Mouse (Mus musculus): ENCODE data around the gene Hspa1a. TPM values are rescaled to one million over a fixed set of nuclear protein-coding genes. Genes with fewer than 3 reads are reported as not detected.
A peak's percentile ranks its signal among the peaks of the same experiment; 100 is the strongest.
"Not testable (repeated sequence)": the region's sequence is repeated elsewhere in the genome, so short reads cannot be mapped to it uniquely, and the experiment has no call there.

The Hspa1a gene
- polyA plus RNA-seq, 1 experiment: not detected

DNA sequence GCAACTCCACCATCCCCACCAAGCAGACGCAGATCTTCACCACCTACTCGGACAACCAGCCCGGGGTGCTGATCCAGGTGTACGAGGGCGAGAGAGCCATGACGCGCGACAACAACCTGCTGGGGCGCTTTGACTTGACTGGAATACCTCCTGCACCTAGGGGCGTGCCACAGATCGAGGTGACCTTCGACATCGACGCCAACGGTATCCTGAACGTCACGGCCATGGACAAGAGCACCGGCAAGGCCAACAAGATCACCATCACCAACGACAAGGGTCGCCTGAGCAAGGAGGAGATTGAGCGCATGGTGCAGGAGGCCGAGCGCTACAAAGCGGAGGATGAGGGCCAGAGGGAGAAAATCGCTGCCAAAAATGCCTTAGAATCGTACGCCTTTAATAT, 6.3 kb upstream of the Hspa1a start:
- H3K4me3 ChIP-seq (ENCODE audit: insufficient read depth, low read depth, low read length): no peak overlapping the region
- TF ChIP-seq CTCF (IDR thresholded peaks at IDR 0.05; ENCODE audit: insufficient read depth, low read depth, low read length) (no peak), POLR2A (IDR thresholded peaks at IDR 0.05; ENCODE audit: insufficient read depth, low read depth, low read length) (no peak)
- no peak overlapping the region for H3K27ac ChIP-seq (ENCODE audit: insufficient read depth, low read depth, low read length)
- 87% methylated on average over 27 of the region's 27 CpGs for WGBS
- H3K4me1 ChIP-seq (ENCODE audit: control insufficient read depth, insufficient read depth, low read length): no peaks in the 10 kb centered on the region

DNA sequence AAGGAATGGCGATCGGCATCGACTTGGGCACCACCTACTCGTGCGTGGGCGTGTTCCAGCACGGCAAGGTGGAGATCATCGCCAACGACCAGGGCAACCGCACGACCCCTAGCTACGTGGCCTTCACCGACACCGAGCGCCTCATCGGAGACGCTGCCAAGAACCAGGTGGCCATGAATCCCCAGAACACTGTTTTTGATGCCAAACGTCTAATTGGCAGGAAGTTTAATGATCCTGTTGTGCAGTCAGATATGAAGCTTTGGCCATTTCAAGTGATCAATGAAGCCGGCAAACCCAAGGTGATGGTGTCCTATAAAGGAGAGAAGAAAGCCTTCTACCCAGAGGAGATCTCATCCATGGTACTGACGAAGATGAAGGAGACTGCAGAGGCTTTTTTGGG, 5.0 kb upstream of the Hspa1a start:
- TF ChIP-seq CTCF (IDR thresholded peaks at IDR 0.05; ENCODE audit: insufficient read depth, low read depth, low read length): no peak
- no peak for TF ChIP-seq POLR2A (IDR thresholded peaks at IDR 0.05; ENCODE audit: insufficient read depth, low read depth, low read length)
- WGBS: 94% methylated on average over 20 of the region's 20 CpGs
- Histone ChIP-seq H3K27ac (ENCODE audit: insufficient read depth, low read depth, low read length) (no peak overlapping the region), H3K4me1 (ENCODE audit: control insufficient read depth, insufficient read depth, low read length) (no peaks in the 10 kb centered on the region), H3K4me3 (ENCODE audit: insufficient read depth, low read depth, low read length) (no peak overlapping the region)

DNA sequence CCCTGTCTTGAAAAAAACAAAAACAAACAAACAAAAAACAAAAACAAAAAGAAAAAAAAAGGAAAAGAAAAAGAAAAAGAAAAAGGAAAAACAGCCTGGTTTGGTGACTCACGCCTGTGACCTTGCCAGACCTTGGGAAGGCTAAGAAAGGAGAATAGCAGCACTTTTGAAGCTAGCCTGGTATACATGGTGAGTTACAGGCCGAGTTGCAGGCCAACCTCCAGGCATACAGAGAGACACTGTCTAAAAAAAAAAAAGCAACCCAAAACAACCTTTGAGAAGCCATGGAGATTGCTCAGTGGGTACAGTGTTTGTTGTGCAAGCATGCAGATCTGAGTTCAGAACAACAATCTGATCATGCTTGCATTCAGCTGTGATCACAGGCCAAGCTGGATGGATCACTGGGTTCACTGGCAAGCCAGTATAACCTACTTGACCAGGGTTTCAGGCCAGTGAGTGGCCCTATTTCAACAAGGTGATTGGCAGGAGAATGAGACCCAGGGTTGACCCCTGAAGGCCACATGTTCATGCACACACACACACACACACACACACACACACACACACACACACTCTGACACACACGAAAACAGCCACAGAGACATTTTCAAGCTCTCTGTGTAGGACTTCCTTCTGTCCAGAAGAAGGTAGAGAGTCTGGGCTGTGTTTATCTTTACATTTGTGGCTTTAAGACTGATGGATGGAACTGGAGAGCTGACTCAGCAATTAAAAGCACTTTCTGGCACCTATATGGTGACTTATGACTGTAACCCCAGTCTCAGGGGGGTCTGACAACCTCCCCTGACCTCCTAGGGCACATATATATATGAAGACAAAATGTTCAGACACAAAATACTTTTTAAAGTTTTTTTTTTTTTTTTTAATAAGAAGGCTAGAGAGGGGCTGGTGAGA, 3.9 kb upstream of the Hspa1a start:
- no peak for TF ChIP-seq POLR2A (IDR thresholded peaks at IDR 0.05; ENCODE audit: insufficient read depth, low read depth, low read length)
- TF ChIP-seq CTCF (IDR thresholded peaks at IDR 0.05; ENCODE audit: insufficient read depth, low read depth, low read length): no peak
- WGBS: 87% methylated on average over 3 of the region's 3 CpGs
- Histone ChIP-seq H3K4me1 (ENCODE audit: control insufficient read depth, insufficient read depth, low read length) (no peaks in the 10 kb centered on the region), H3K4me3 (ENCODE audit: insufficient read depth, low read depth, low read length) (no peak overlapping the region), H3K27ac (ENCODE audit: insufficient read depth, low read depth, low read length) (no peak overlapping the region)

- H3K4me1 ChIP-seq (ENCODE audit: control insufficient read depth, insufficient read depth, low read length); H3K27ac ChIP-seq (ENCODE audit: insufficient read depth, low read depth, low read length): not testable (repeated sequence)
- peak overlapping the region; percentile 62 for H3K4me3 ChIP-seq (ENCODE audit: insufficient read depth, low read depth, low read length)
- WGBS: under 1% methylated on average over 32 of the region's 43 CpGs
These were observed 275 bp downstream of the Hspa1a start for GRCm38 (mm10) chr17:34971694-34972068.

DNA sequence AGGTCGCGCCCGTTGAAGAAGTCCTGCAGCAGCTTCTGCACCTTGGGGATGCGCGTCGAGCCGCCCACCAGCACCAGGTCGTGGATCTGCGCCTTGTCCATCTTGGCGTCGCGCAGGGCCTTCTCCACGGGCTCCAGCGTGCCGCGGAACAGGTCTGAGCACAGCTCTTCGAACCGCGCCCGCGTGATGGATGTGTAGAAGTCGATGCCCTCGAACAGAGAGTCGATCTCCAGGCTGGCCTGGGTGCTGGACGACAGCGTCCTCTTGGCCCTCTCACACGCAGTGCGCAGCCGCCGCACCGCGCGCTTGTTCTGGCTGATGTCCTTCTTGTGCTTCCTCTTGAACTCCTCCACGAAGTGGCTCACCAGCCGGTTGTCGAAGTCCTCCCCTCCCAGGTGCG, 1.1 kb downstream of the Hspa1a start:
- WGBS: 31% methylated on average over 22 of the region's 37 CpGs
- H3K27ac ChIP-seq (ENCODE audit: insufficient read depth, low read depth, low read length); H3K4me3 ChIP-seq (ENCODE audit: insufficient read depth, low read depth, low read length); H3K4me1 ChIP-seq (ENCODE audit: control insufficient read depth, insufficient read depth, low read length): not testable (repeated sequence)

DNA sequence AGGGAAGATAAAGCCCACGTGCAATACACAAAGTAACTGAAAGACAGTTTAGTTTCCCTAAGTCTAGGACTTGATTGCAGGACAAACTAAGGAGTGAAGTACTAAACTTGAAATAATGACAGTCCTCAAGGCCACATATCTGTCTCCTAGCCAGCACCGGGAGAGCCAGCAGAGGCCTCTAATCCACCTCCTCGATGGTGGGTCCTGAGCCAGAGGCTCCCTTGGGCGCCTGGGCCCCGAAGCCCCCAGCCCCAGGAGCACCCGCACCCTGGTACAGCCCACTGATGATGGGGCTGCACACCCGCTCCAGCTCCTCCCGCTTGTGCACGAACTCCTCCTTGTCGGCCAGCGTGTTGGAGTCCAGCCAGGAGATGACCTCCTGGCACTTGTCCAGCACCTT, 2.1 kb downstream of the Hspa1a start, which contains the start of gene Gm20481:
Gene Gm20481, plus strand, starts transcription at position 91 of the 400 bp plus-strand sequence.
- H3K4me3 ChIP-seq (ENCODE audit: insufficient read depth, low read depth, low read length); H3K4me1 ChIP-seq (ENCODE audit: control insufficient read depth, insufficient read depth, low read length); H3K27ac ChIP-seq (ENCODE audit: insufficient read depth, low read depth, low read length): not testable (repeated sequence)
- 68% methylated on average over 9 of the region's 11 CpGs for WGBS

GRCm38 (mm10) chr17:34965627-34966026, 6.3 kb downstream of the Hspa1a start:
- WGBS: 56% methylated on average over 5 of the region's 5 CpGs
- TF ChIP-seq POLR2A (IDR thresholded peaks at IDR 0.05; ENCODE audit: insufficient read depth, low read depth, low read length) (no peak), CTCF (IDR thresholded peaks at IDR 0.05; ENCODE audit: insufficient read depth, low read depth, low read length) (no peak)

GRCm38 (mm10) chr17:34964640-34965049, 7.3 kb downstream of the Hspa1a start:
- WGBS: 16% methylated on average over 1 of the region's 1 CpGs
- H3K4me1 ChIP-seq (ENCODE audit: control insufficient read depth, insufficient read depth, low read length): peaks cover 3% of the 10 kb centered on the region; the same call in 1 of the 2 replicates
- no peak overlapping the region for H3K27ac ChIP-seq (ENCODE audit: insufficient read depth, low read depth, low read length)
- TF ChIP-seq CTCF (IDR thresholded peaks at IDR 0.05; ENCODE audit: insufficient read depth, low read depth, low read length) (no peak), POLR2A (IDR thresholded peaks at IDR 0.05; ENCODE audit: insufficient read depth, low read depth, low read length) (no peak)
- H3K4me3 ChIP-seq (ENCODE audit: insufficient read depth, low read depth, low read length): no peak overlapping the region

More at GRCm38 (mm10) chr17:34965627-34966026, 6.3 kb downstream of the Hspa1a start:
- no peak overlapping the region for H3K4me3 ChIP-seq (ENCODE audit: insufficient read depth, low read depth, low read length)
- H3K4me1 ChIP-seq (ENCODE audit: control insufficient read depth, insufficient read depth, low read length): peaks cover 5% of the 10 kb centered on the region; the same call in 1 of the 2 replicates
- no peak overlapping the region for H3K27ac ChIP-seq (ENCODE audit: insufficient read depth, low read depth, low read length)

DNA sequence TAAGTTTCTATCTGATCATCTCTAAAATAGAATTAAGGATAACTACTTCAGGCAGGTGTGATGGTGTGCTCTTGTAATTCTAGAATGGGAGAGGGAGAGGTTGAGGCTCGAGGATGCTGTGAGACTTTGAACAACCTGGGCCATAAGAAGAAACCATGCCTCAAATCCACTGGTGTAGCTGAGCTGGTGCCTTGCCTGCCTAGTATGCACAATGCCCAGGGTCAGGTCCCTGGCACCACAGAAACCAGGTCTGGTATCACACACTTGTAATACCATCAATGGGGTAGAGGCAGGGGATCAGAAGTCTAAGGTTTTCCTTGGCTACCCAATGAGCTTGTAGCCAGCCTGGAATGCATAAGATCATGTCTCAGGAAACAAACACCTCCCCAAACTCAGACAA, 9.1 kb downstream of the Hspa1a start:
- Histone ChIP-seq H3K4me3 (ENCODE audit: insufficient read depth, low read depth, low read length) (no peak overlapping the region), H3K27ac (ENCODE audit: insufficient read depth, low read depth, low read length) (no peak overlapping the region), H3K4me1 (ENCODE audit: control insufficient read depth, insufficient read depth, low read length) (peaks cover 6% of the 10 kb centered on the region; the same call in 1 of the 2 replicates)
- WGBS: 74% methylated on average over 1 of the region's 1 CpGs
- TF ChIP-seq POLR2A (IDR thresholded peaks at IDR 0.05; ENCODE audit: insufficient read depth, low read depth, low read length): no peak

GRCm38 (mm10) chr17:34962125-34962524, 9.8 kb downstream of the Hspa1a start:
- Histone ChIP-seq H3K27ac (ENCODE audit: insufficient read depth, low read depth, low read length) (no peak overlapping the region), H3K4me1 (ENCODE audit: control insufficient read depth, insufficient read depth, low read length) (peaks cover 7% of the 10 kb centered on the region; the same call in 1 of the 2 replicates), H3K4me3 (ENCODE audit: insufficient read depth, low read depth, low read length) (no peak overlapping the region)
- WGBS: 39% methylated on average over 3 of the region's 3 CpGs
- TF ChIP-seq POLR2A (IDR thresholded peaks at IDR 0.05; ENCODE audit: insufficient read depth, low read depth, low read length) (no peak), CTCF (IDR thresholded peaks at IDR 0.05; ENCODE audit: insufficient read depth, low read depth, low read length) (no peak)

Measured in olfactory bulb, adult 2 months (tissue).